Mouse (Mus musculus): Measurements from ENCODE around the gene Hist1h2bg. TPM values are rescaled to one million over a fixed set of nuclear protein-coding genes. Genes with fewer than 3 reads are reported as not detected.
"Not testable (repeated sequence)": the region's sequence is repeated elsewhere in the genome, so short reads cannot be mapped to it uniquely, and the experiment has no call there.

The Hist1h2bg gene
- polyA plus RNA-seq, 1 experiment from 2014 or later = 11.4 TPM

- not testable (repeated sequence) for H3K27me3 ChIP-seq; H3K4me1 ChIP-seq; ATAC-seq (ENCODE audit: insufficient number of reproducible peaks, insufficient read depth, low FRiP score, low TSS enrichment); H3K9me3 ChIP-seq; H3K36me3 ChIP-seq
- Histone ChIP-seq H3K9ac (peak overlapping the region; percentile 63), H3K4me3 (peak overlapping the region; percentile 40), H3K4me2 (replicated peaks) (peak overlapping the region; percentile 64), H3K27ac (peak overlapping the region; percentile 89)
- 3% methylated on average over 3 of the region's 3 CpGs for WGBS
Observed at GRCm38 (mm10) chr13:23542225-23542980, 28.8 kb upstream of the Hist1h2bg start.

- peak within 1 kb of the TSS; percentile 63 for H3K9ac ChIP-seq
- H3K4me2 ChIP-seq (replicated peaks) = peak within 1 kb of the TSS; percentile 68
- peak within 1 kb of the TSS; percentile 96 for H3K27ac ChIP-seq
- peak; percentile 94 for ATAC-seq (ENCODE audit: insufficient number of reproducible peaks, insufficient read depth, low FRiP score, low TSS enrichment)
- H3K27me3 ChIP-seq, H3K9me3 ChIP-seq, H3K36me3 ChIP-seq, H3K4me1 ChIP-seq: not testable (repeated sequence)
- WGBS = under 1% methylated on average over 37 of the region's 42 CpGs
- H3K4me3 ChIP-seq = peak within 1 kb of the TSS; percentile 47
Observed at GRCm38 (mm10) chr13:23542999-23543607, 28.1 kb upstream of the Hist1h2bg start, which contains the start of gene Hist1h2bh. Hist1h2bh (minus strand) TSS chr13:23543392.

- H3K4me3 ChIP-seq = peak within 1 kb of the TSS; percentile 47
- H3K9me3 ChIP-seq = no peaks in the 10 kb centered on the region
- no peaks in the 10 kb centered on the region for H3K36me3 ChIP-seq
- WGBS = under 1% methylated on average over 35 of the region's 45 CpGs
- peak within 1 kb of the TSS; percentile 64 for H3K9ac ChIP-seq
- peak within 1 kb of the TSS; percentile 68 for H3K4me2 ChIP-seq (replicated peaks)
- H3K27ac ChIP-seq = peak within 1 kb of the TSS; percentile 96
- ATAC-seq (ENCODE audit: insufficient number of reproducible peaks, insufficient read depth, low FRiP score, low TSS enrichment) = peak; percentile 86
- H3K27me3 ChIP-seq = no peaks in the 10 kb centered on the region
- H3K4me1 ChIP-seq = peaks cover 5% of the 10 kb centered on the region; the same call in 1 of the 2 replicates
Observed at GRCm38 (mm10) chr13:23543965-23544786, 27.0 kb upstream of the Hist1h2bg start, which contains the start of gene Hist1h3f. Hist1h3f (plus strand) TSS chr13:23544052.

- 0% methylated on average over 12 of the region's 14 CpGs for WGBS
- Histone ChIP-seq H3K4me3 (peak overlapping the region; percentile 47), H3K9ac (peak overlapping the region; percentile 64; the same call in 1 of the 2 replicates), H3K4me2 (replicated peaks) (peak overlapping the region; percentile 41), H3K27ac (peak overlapping the region; percentile 91)
- H3K4me1 ChIP-seq; H3K27me3 ChIP-seq; ATAC-seq (ENCODE audit: insufficient number of reproducible peaks, insufficient read depth, low FRiP score, low TSS enrichment); H3K9me3 ChIP-seq; H3K36me3 ChIP-seq: not testable (repeated sequence)
Observed at GRCm38 (mm10) chr13:23544787-23545120, 26.4 kb upstream of the Hist1h2bg start.

DNA sequence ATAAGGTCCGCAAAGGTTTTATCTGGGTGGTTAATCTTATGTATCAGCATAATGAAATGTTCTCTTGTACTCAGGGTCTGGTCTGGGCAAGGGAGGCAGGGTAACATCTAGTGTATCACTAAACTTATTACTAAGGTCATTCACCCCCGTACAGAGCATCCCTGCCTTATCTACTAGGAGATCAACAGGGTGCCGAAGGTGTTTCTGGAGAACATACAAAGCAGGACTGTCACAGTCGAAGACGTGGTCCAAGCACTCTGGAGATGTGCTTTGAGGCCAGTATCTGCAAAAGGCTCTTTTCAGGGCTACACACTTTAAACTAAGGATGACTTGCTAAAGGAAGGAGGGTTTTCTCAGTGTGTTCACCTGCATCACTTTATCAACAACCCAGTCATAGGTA is 24.5 kb upstream of the Hist1h2bg start:
- peaks cover 10% of the 10 kb centered on the region; the same call in 1 of the 2 replicates for H3K4me1 ChIP-seq

GRCm38 (mm10) chr13:23550761-23551145 is 20.4 kb upstream of the Hist1h2bg start:
- Histone ChIP-seq H3K4me1 (0 out of 2 replicates have a peak, but pooled peaks cover 10% of the 10 kb centered on the region), H3K4me2 (replicated peaks) (peak overlapping the region; percentile 50), H3K27me3 (no peaks in the 10 kb centered on the region), H3K36me3 (no peaks in the 10 kb centered on the region), H3K4me3 (peak overlapping the region; percentile 43), H3K9ac (peak overlapping the region; percentile 55), H3K27ac (peak overlapping the region; percentile 96), H3K9me3 (no peaks in the 10 kb centered on the region)
- WGBS = 9% methylated on average over 3 of the region's 3 CpGs
- no peak for ATAC-seq (ENCODE audit: insufficient number of reproducible peaks, insufficient read depth, low FRiP score, low TSS enrichment)

More for the DNA sequence above, 24.5 kb upstream of the Hist1h2bg start:
- Histone ChIP-seq H3K27me3 (no peaks in the 10 kb centered on the region), H3K27ac (0 out of 2 replicates have a peak overlapping the region, but pooled peaks have one; percentile 19), H3K9me3 (no peaks in the 10 kb centered on the region), H3K4me2 (replicated peaks) (no peak overlapping the region), H3K9ac (no peak overlapping the region), H3K4me3 (no peak overlapping the region), H3K36me3 (no peaks in the 10 kb centered on the region)
- ATAC-seq (ENCODE audit: insufficient number of reproducible peaks, insufficient read depth, low FRiP score, low TSS enrichment) = no peak
- 70% methylated on average over 5 of the region's 5 CpGs for WGBS

- peak within 1 kb of the TSS; percentile 55 for H3K9ac ChIP-seq
- under 1% methylated on average over 47 of the region's 47 CpGs for WGBS
- not testable (repeated sequence) for H3K36me3 ChIP-seq, H3K9me3 ChIP-seq, H3K27me3 ChIP-seq
- peak within 1 kb of the TSS; percentile 43 for H3K4me3 ChIP-seq
- H3K4me1 ChIP-seq = 0 out of 2 replicates have a peak, but pooled peaks cover 10% of the 10 kb centered on the region
- ATAC-seq (ENCODE audit: insufficient number of reproducible peaks, insufficient read depth, low FRiP score, low TSS enrichment) = peak; percentile 82
- H3K4me2 ChIP-seq (replicated peaks) = peak within 1 kb of the TSS; percentile 50
- peak within 1 kb of the TSS; percentile 96 for H3K27ac ChIP-seq
Observed at GRCm38 (mm10) chr13:23551146-23551834, 19.9 kb upstream of the Hist1h2bg start, which contains the start of gene Hist1h4f. Hist1h4f (minus strand) TSS chr13:23551648.

DNA sequence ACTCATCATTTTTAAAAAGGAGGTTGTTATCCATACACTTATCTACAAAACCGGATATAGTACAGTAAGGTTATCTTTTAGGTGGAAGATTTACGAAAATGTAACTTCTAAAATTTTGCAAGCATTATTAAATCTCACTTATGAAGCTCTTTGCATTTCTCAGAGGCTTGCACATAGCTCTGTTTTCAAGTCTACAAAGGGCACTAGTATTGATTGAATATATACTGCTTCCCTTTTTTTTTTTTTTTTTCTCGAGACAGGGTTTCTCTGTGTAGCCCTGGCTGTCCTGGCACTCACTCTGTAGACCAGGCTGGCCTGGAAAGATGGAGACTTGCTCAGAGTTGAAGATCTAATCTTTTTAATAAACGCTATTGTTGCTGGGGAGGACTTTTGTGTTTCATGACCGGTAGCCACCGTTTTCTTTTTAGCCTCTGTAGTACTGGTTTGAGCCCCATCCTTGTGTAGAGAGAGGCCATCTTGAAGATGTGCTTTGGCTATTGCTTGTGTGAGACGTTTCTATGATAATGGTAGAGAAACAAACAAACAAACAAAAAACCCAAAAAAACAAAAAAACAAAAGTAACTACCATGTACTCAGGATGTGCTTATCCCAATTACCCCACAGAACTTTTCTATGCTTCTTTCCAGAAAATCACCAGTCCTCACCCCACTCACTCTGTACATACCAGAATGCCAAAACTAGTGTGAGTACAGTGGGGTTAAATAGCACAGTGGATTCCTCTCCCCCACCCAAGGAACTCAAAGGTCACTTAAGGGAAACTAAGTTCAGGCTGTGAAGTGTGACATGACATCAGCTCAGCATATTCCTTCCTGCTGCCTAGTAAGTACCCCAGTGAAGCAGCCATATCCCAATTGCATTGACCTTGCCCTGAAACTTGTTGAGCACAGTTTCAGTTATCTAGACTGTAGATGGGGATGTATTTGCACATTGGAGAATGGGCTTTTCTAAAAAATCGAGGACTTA is 19.0 kb upstream of the Hist1h2bg start:
- H3K4me3 ChIP-seq = peak overlapping the region; percentile 43
- H3K4me2 ChIP-seq (replicated peaks) = peak overlapping the region; percentile 50
- peak overlapping the region; percentile 55; the same call in 1 of the 2 replicates for H3K9ac ChIP-seq
- no peak for ATAC-seq (ENCODE audit: insufficient number of reproducible peaks, insufficient read depth, low FRiP score, low TSS enrichment)
- H3K9me3 ChIP-seq = no peaks in the 10 kb centered on the region
- H3K27ac ChIP-seq = peak overlapping the region; percentile 96
- H3K36me3 ChIP-seq = no peaks in the 10 kb centered on the region
- 51% methylated on average over 8 of the region's 8 CpGs for WGBS
- 0 out of 2 replicates have a peak, but pooled peaks cover 10% of the 10 kb centered on the region for H3K4me1 ChIP-seq
- H3K27me3 ChIP-seq = no peaks in the 10 kb centered on the region

DNA sequence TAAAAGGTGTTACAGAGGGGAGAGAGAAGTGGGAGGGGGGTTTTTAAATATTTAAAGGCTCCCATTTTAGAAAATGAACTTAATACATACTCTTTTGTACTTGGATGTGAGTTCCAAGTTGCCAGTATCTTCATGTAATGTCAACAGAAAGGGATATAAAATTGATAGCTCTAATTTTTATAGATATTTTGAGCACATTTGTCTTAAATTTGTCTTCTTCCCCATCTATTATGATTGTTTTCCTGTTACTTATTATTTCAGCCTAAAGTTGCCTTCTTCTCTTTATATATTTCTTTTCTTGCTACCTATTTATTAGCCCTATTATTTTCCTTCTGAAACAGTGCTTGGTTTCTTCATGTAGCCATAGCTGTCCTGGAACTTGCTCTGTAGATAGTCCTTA is 18.2 kb upstream of the Hist1h2bg start, which contains the start of gene Hist1h1d:
Hist1h1d (plus strand) TSS at position 301 of the 400 bp plus-strand sequence.
- Histone ChIP-seq H3K4me3 (no peak within 1 kb of the TSS), H3K9ac (no peak within 1 kb of the TSS)

GRCm38 (mm10) chr13:23554393-23554792 is 16.8 kb upstream of the Hist1h2bg start:
- 22% methylated on average over 9 of the region's 9 CpGs for WGBS
- 0 out of 2 replicates have a peak, but pooled peaks cover 10% of the 10 kb centered on the region for H3K4me1 ChIP-seq
- no peak for ATAC-seq (ENCODE audit: insufficient number of reproducible peaks, insufficient read depth, low FRiP score, low TSS enrichment)
- H3K9ac ChIP-seq = peak overlapping the region; percentile 75
- H3K27ac ChIP-seq = peak overlapping the region; percentile 99
- H3K4me2 ChIP-seq (replicated peaks) = peak overlapping the region; percentile 82
- no peaks in the 10 kb centered on the region for H3K27me3 ChIP-seq
- H3K9me3 ChIP-seq = no peaks in the 10 kb centered on the region
- no peaks in the 10 kb centered on the region for H3K36me3 ChIP-seq
- peak overlapping the region; percentile 66 for H3K4me3 ChIP-seq

More for the DNA sequence above, 18.2 kb upstream of the Hist1h2bg start, which contains the start of gene Hist1h1d:
- no peak for ATAC-seq (ENCODE audit: insufficient number of reproducible peaks, insufficient read depth, low FRiP score, low TSS enrichment)
- no peaks in the 10 kb centered on the region for H3K9me3 ChIP-seq
- peak within 1 kb of the TSS; percentile 82 for H3K4me2 ChIP-seq (replicated peaks)
- 0 out of 2 replicates have a peak, but pooled peaks cover 10% of the 10 kb centered on the region for H3K4me1 ChIP-seq
- H3K27me3 ChIP-seq = no peaks in the 10 kb centered on the region
- no peaks in the 10 kb centered on the region for H3K36me3 ChIP-seq
- H3K27ac ChIP-seq = peak within 1 kb of the TSS; percentile 99

Data from embryonic facial prominence, embryonic 12.5 days (tissue).